Mouse (Mus musculus) CH12.LX (cell line): ENCODE measurements around the gene Srsf9. TPM values are rescaled to one million over a fixed set of nuclear protein-coding genes. Genes with fewer than 3 reads are reported as not detected.

Source experiments
- DNase-seq: peaks from one replicate; pipeline ENCODE4 v3.0.0-alpha.2; 2013; ENCODE audit errors: extremely low read depth
- H3K27ac ChIP-seq: 2 replicates; pipeline ENCODE4 v1.5.1; 2012; ENCODE audit warnings: low read depth, mild to moderate bottlenecking, control low read depth, moderate library complexity; ENCODE audit not compliant: insufficient read depth
- H3K27me3 ChIP-seq: replicated peaks from 2 replicates; pipeline ENCODE3; 2012; ENCODE audit warnings: inconsistent platforms
- H3K36me3 ChIP-seq, 2 experiments: replicated peaks in 1 of 2; 2 replicates each; pipeline versions ENCODE3 to v1.6.1; 2012; ENCODE audit warnings: inconsistent platforms in 1 of 2, low read length in 1 of 2, mild to moderate bottlenecking in 1 of 2, mixed read lengths in 1 of 2, moderate library complexity in 1 of 2; ENCODE audit not compliant: control insufficient read depth in 1 of 2, insufficient read depth in 1 of 2
- H3K4me1 ChIP-seq, 2 experiments: 2 replicates each; pipeline ENCODE4 v1.6.1; 2012; ENCODE audit warnings: inconsistent platforms in 1 of 2, moderate library complexity in 1 of 2; ENCODE audit not compliant: insufficient read depth in 2 of 2, control insufficient read depth in 1 of 2
- H3K4me2 ChIP-seq: 2 replicates; pipeline ENCODE4 v1.6.1; 2012; ENCODE audit warnings: low read depth, mild to moderate bottlenecking, control low read depth; ENCODE audit not compliant: poor library complexity, insufficient read depth, severe bottlenecking
- H3K4me3 ChIP-seq, 3 experiments: fragments of 150-350 bp in 1 of 3; sonication (generic) in 1 of 3; replicated peaks in 1 of 3; 2 replicates each; pipeline versions ENCODE3 to v1.5.1; 2011 to 2012; ENCODE audit warnings: low read depth in 2 of 3, low read length in 2 of 3, mild to moderate bottlenecking in 2 of 3, moderate library complexity in 2 of 3, control low read depth in 1 of 3, improper control_type of control experiment in 1 of 3, inconsistent platforms in 1 of 3, mixed read lengths in 1 of 3; ENCODE audit not compliant: poor library complexity in 1 of 3
- H3K79me2 ChIP-seq: replicated peaks from 2 replicates; pipeline ENCODE4 v1.6.1; 2012; ENCODE audit warnings: mild to moderate bottlenecking, moderate library complexity; ENCODE audit not compliant: control insufficient read depth, poor library complexity, insufficient read depth, severe bottlenecking; ENCODE audit errors: extremely low read depth
- H3K9ac ChIP-seq: 2 replicates; pipeline ENCODE4 v1.6.1; 2012; ENCODE audit warnings: low read depth, mild to moderate bottlenecking, control low read depth, moderate library complexity; ENCODE audit not compliant: insufficient read depth
- H3K9me3 ChIP-seq: replicated peaks from 2 replicates; pipeline ENCODE3; 2012; ENCODE audit warnings: low read length, inconsistent platforms, mixed read lengths
- BHLHE40 ChIP-seq: IDR thresholded peaks from 2 replicates; pipeline ENCODE4 v1.6.1; 2011; ENCODE audit warnings: mild to moderate bottlenecking, low read depth, low read length, improper control_type of control experiment
- CHD1 ChIP-seq: IDR thresholded peaks from 2 replicates; pipeline ENCODE4 v1.6.1; 2012; ENCODE audit warnings: low read depth, low read length, improper control_type of control experiment, inconsistent platforms
- EP300 ChIP-seq: IDR thresholded peaks from 2 replicates; pipeline ENCODE4 v1.6.1; 2011; ENCODE audit warnings: low read length, improper control_type of control experiment
- ETS1 ChIP-seq: conservative IDR thresholded peaks from 2 replicates; pipeline ENCODE4 v1.6.1; 2012; ENCODE audit warnings: low read depth, mild to moderate bottlenecking, inconsistent platforms, low read length, improper control_type of control experiment, moderate library complexity
- IRF4 ChIP-seq: IDR thresholded peaks from 2 replicates; pipeline ENCODE4 v1.6.1; 2014; ENCODE audit warnings: low read depth, mild to moderate bottlenecking, inconsistent platforms, low read length, improper control_type of control experiment
- JUN ChIP-seq: IDR thresholded peaks from 2 replicates; pipeline ENCODE4 v1.6.1; 2011; ENCODE audit warnings: low read depth, mild to moderate bottlenecking, low read length, improper control_type of control experiment, moderate library complexity; ENCODE audit not compliant: insufficient read depth
- JUND ChIP-seq: conservative IDR thresholded peaks from 2 replicates; pipeline ENCODE4 v1.6.1; 2011; ENCODE audit warnings: low read depth, low read length, improper control_type of control experiment
- MAFK ChIP-seq: IDR thresholded peaks from 2 replicates; pipeline ENCODE4 v1.6.1; 2011; ENCODE audit warnings: low read length, improper control_type of control experiment; ENCODE audit not compliant: insufficient replicate concordance
- MAX ChIP-seq: IDR thresholded peaks from 2 replicates; pipeline ENCODE4 v1.6.1; 2011; ENCODE audit warnings: low read length, improper control_type of control experiment
- MXI1 ChIP-seq: IDR thresholded peaks from 2 replicates; pipeline ENCODE4 v1.6.1; 2011; ENCODE audit warnings: mild to moderate bottlenecking, low read depth, low read length, improper control_type of control experiment
- MYC ChIP-seq: IDR thresholded peaks from 2 replicates; pipeline ENCODE4 v1.6.1; 2011; ENCODE audit warnings: low read depth, mild to moderate bottlenecking, improper control_type of control experiment, low read length
- NELFE ChIP-seq: IDR thresholded peaks from 2 replicates; pipeline ENCODE4 v1.6.1; 2011; ENCODE audit warnings: low read depth, low read length, improper control_type of control experiment
- POLR2A ChIP-seq: IDR thresholded peaks from 2 replicates; pipeline ENCODE4 v1.6.1; 2011; ENCODE audit warnings: low read depth, mild to moderate bottlenecking, improper control_type of control experiment, low read length
- POLR2AphosphoS2 ChIP-seq: IDR thresholded peaks from 2 replicates; pipeline ENCODE4 v1.6.1; 2011; ENCODE audit warnings: low read depth, low read length, improper control_type of control experiment
- RCOR1 ChIP-seq: conservative IDR thresholded peaks from 2 replicates; pipeline ENCODE4 v1.6.1; 2012; ENCODE audit warnings: low read depth, mild to moderate bottlenecking, inconsistent platforms, low read length, improper control_type of control experiment
- SIN3A ChIP-seq: IDR thresholded peaks from 2 replicates; pipeline ENCODE4 v1.6.1; 2012; ENCODE audit warnings: low read length, improper control_type of control experiment, inconsistent platforms
- SMC3 ChIP-seq: IDR thresholded peaks from 2 replicates; pipeline ENCODE4 v1.6.1; 2011; ENCODE audit warnings: low read depth, low read length, improper control_type of control experiment
- TBP ChIP-seq: conservative IDR thresholded peaks from 2 replicates; pipeline ENCODE4 v1.6.1; 2011; ENCODE audit warnings: low read depth, low read length, improper control_type of control experiment
- UBTF ChIP-seq: IDR thresholded peaks from 2 replicates; pipeline ENCODE4 v1.6.1; 2012; ENCODE audit warnings: low read depth, mild to moderate bottlenecking, inconsistent platforms, low read length, improper control_type of control experiment, moderate library complexity
- ZKSCAN1 ChIP-seq: IDR thresholded peaks from 2 replicates; pipeline ENCODE4 v1.6.1; 2012; ENCODE audit warnings: low read depth, inconsistent platforms, low read length, improper control_type of control experiment, borderline replicate concordance
- ZMIZ1 ChIP-seq: IDR thresholded peaks from 2 replicates; pipeline ENCODE4 v1.6.1; 2012; ENCODE audit warnings: low read depth, mild to moderate bottlenecking, inconsistent platforms, low read length, improper control_type of control experiment
- ZNF384 ChIP-seq: IDR thresholded peaks from 2 replicates; pipeline ENCODE4 v1.6.1; 2012; ENCODE audit warnings: low read depth, low read length, improper control_type of control experiment, inconsistent platforms
- dilution Hi-C: fragments of 300-500 bp; cut with MboI; formaldehyde crosslinking; loops from 2 replicates; pipeline ENCODE4 v1.14.3; 2020; ENCODE audit warnings: low sequenced_read_pairs; ENCODE audit not compliant: extremely low pct_unique_long_range_greater_than_20kb, extremely low pct_ligation_motif_present
- in situ Hi-C: fragments of 300-500 bp; cut with MboI; formaldehyde crosslinking; loops from 3 replicates; pipeline ENCODE4 v1.14.3; 2019; ENCODE audit warnings: low sequenced_read_pairs, low pct_ligation_motif_present, low pct_unique_long_range_greater_than_20kb, mixed read lengths
- polyA plus RNA-seq: library from polyadenylated mRNA; unstranded; fragments of >175 nt; gene quantifications from 2 replicates; pipeline ENCODE4 v1.2.1, GENCODE M21; 2012; ENCODE audit warnings: low read depth; ENCODE audit not compliant: insufficient read length
- total RNA-seq, 2 experiments: library from RNA; depleted of rRNA; stranded (reverse); fragments of 300-350 nt in 1 of 2; fragments of >200 nt in 1 of 2; gene quantifications; 2 replicates each; pipeline ENCODE4 v1.2.3; 2012 to 2014

Gene Srsf9
- total and polyA plus RNA-seq, 3 experiments, result 73.4 to 130 (median 117) TPM

DNA sequence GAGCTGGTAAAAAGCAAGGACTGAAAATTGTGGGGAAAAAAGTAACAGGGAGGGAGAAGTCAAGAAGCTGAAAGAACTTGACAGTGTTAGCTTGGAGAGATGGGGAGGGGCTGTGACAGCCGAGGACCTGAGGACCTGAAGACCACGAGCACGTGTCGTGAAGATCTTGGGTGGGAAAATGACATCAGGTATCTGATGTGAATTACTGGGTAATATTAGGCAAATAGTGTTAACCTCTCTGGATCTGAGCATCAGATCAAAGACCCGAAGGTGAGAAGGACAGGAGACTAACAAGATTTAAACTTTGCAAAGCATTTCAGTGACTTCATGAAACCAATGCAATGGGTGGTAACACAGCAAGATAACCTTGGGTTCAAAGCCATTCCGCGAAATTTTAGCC is 13.0 kb downstream of the Srsf9 start:
- Histone ChIP-seq H3K4me3 (peak overlapping the region; percentile 45 to 95 (median 77)), H3K4me2 (peak overlapping the region; percentile 94; the same call in 1 of the 2 replicates), H3K79me2 (peaks cover 36% of the 10 kb centered on the region), H3K9ac (peak overlapping the region; percentile 91), H3K9me3 (no peaks in the 10 kb centered on the region), H3K4me1 (peaks cover 5 to 30% of the 10 kb centered on the region in 2 experiments), H3K36me3 (peaks cover 40 to 61% of the 10 kb centered on the region in 2 experiments), H3K27ac (no peak overlapping the region), H3K27me3 (no peaks in the 10 kb centered on the region)
- dilution Hi-C loops, result no loop called here
- in situ Hi-C loops, result loop anchor here (5.0 kb wide), 1 partner anchor 38 kb away; the partner anchor contains the start of gene Dynll1
- TF ChIP-seq TBP, result no peak
- TF ChIP-seq RCOR1, result no peak
- TF ChIP-seq MXI1, result peak; percentile 60
- no peak for TF ChIP-seq POLR2A
- TF ChIP-seq SIN3A, result no peak
- TF ChIP-seq CHD1, result no peak
- no peak for TF ChIP-seq ZMIZ1
- no peak for TF ChIP-seq ETS1
- peak; percentile 68 for TF ChIP-seq MYC
- TF ChIP-seq POLR2AphosphoS2, result peak; percentile 4; the same call in 1 of the 2 replicates
- TF ChIP-seq MAFK, result no peak
- TF ChIP-seq BHLHE40, result peak; percentile 45; the same call in 1 of the 2 replicates
- TF ChIP-seq MAX, result peak; percentile 67
- TF ChIP-seq ZNF384, result peak; percentile 41
- TF ChIP-seq UBTF, result no peak
- no peak for TF ChIP-seq SMC3
- TF ChIP-seq IRF4, result no peak
- TF ChIP-seq ZKSCAN1, result no peak
- TF ChIP-seq NELFE, result no peak
- no peak for TF ChIP-seq JUN
- TF ChIP-seq EP300, result no peak
- TF ChIP-seq JUND, result no peak
- DNase-seq, result no peak
